Mouse (Mus musculus) testis, postnatal 10 days (tissue): ENCODE results near the gene Rxfp4.
A peak's percentile ranks its signal among the peaks of the same experiment; 100 is the strongest.

Experiments used
- DNase-seq: peaks from one replicate; pipeline ENCODE4 v3.0.0; 2021; ENCODE audit warnings: low spot score

The Rxfp4 gene

GRCm38 (mm10) chr3:88651669-88652618, 998 bp downstream of the Rxfp4 start:
- DNase-seq = no peak

GRCm38 (mm10) chr3:88650713-88651504, 2.0 kb downstream of the Rxfp4 start:
- DNase-seq = no peak

- no peak for DNase-seq
Measured at GRCm38 (mm10) chr3:88649967-88650366, 3.0 kb downstream of the Rxfp4 start.

DNA sequence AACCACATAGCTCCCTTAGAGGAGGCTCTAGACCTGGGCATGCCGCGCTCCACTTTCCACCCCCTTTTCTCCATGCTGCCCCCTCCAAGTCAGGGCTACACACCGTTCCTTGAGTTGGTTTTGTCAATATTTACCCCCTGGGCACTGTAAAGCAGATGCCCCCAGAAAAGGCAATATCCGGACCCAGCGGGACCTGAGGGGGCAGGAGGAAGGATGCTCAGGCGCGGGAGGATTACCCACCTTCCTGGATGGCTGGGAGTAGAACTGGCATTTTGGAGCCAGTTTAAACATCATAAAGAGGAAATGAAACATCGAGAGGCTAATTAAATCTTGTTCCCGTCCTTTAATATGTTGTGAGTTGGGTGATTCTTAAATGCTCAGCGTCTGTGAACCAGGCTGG, 3.8 kb downstream of the Rxfp4 start:
- no peak for DNase-seq

DNA sequence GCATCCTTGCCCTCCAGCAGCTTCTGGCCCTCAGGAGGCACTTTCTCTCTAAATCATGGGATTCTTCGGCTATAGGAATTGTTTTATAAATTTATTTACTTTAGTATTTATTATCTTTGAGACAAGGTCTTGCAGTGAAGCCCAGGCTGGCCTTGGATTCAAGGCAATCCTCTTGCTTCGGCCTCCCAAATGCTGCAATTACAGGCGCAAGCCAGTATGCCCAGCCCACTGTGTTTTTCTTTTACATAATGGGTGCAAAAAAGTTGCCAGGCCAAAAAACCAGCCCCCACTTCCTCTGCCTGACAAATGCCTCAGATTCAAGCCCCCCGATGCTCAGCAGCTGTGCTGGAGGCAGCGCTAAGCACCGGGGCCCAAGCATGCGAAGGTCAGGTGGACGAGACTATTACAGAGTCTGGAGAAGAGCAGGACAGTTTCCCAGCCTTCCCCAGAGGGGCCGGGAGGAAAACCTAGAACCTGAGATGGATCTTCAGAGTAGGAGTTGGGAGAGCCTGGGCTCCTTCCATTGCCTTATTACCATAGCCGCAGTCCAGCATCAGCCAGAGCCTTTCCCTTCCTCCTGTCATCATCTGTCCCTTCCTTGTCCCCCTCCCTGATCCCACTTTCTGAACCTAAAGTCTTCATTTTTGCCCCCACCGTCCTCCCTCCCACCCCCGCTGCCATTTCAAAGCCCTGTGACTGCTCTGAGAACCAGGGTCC, 4.3 kb downstream of the Rxfp4 start:
- DNase-seq = no peak

GRCm38 (mm10) chr3:88647779-88648413, 5.0 kb downstream of the Rxfp4 start:
- DNase-seq = no peak

DNA sequence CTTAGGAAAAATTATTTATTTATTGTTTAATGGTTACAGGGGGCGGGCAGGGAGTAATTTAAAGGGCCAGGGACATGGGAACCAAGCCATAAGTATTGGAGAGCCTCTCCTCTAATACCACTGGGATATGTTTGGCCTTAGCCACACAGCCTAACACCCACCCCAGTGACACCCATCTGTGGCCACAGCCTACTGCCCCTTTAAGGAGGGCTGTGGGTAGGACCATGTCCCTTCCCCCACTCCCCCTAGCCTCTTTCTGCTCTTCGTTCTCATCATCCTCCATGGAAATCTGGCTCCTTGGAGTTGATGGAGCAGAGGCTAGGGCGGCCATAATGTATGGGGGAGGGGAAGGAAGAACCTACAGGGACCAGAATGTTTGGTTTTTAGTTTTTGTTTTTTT, 5.9 kb downstream of the Rxfp4 start:
- DNase-seq = no peak

DNA sequence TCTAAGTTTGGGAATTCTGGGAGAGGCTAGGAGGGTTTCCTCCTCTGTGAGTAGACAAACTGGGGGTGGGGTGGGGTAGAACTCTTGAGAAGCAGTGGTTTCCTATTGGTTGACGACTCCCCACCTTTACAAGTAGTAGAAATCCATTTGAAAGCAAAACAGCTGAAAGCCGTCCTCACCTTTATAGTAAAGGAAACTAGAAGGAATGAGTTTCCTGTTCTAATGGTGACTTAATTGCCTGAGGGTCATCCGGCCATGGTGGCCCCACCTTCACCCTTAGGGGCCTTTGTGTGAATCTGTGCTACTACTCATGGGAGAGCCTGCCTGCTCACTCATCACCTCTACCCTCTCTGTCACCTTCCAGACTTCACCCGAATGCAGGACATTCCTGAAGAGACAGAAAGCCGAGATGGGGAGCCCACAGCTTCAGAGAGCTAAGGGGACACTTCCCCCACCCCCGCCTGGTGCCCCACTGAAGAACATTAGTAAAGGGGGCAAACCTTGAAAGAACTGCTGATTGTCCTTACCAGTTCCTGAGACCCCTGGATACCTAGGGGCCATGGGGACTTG, 6.4 kb downstream of the Rxfp4 start:
- DNase-seq = no peak

DNA sequence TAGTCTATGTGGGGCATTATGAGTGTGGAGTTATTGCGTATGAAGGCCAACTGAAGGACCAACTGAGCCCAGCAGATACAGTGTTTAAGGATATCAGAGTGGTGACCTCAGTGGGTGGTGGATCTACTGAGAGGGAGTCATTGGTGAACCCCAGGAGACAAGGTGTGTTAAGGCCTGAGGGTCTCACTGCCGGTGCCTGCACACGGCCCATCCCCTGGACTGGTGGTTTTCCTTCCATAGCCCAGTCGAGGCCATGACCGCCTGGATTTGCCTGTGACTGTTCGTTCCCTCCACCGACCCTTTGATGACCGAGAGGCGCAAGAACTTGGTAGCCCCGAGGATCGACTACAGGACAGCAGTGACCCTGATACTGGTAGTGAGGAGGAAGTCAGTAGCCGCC, 7.0 kb downstream of the Rxfp4 start:
- DNase-seq = no peak

DNA sequence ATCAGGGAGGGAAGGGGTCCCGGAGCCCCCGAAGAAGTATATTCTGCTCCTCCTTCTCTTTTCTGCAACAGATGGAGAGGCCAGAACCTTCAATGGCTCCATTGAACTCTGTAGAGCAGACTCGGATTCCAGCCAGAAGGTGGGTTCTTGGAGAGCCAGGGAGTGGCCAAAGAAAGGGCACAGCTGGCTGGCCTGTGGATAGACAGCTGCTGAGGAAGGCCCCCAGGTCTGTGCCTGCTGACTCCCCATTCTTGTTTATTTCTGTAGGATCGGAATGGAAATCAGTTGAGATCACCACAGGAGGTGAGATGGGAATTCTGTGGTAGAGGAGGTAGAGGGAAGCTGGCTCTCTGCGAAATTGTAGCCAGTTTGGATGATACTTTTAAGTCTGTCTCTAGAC, 9.9 kb downstream of the Rxfp4 start:
- DNase-seq = no peak

DNA sequence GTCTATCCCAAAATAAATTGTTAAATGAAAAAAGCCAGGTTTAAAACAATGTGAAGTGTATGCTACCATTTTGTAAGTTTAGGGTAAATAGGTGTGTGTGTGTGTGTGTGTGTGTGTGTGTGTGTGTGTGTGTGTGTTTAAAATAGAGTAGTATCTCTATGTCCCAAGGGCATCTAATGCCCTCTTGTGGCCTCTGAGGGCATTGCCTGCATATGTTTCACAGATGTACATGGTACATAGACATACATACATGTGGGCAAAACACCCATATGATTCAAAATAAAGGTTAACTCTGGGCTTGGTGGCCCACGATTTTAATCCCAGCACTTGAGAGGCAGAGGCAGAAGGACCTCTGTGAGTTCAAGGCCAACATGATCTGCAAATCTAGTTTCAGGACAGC, 12.3 kb downstream of the Rxfp4 start:
- peak; percentile 62 for DNase-seq

- no peak for DNase-seq
Measured at GRCm38 (mm10) chr3:88639239-88639638, 13.7 kb downstream of the Rxfp4 start.

DNA sequence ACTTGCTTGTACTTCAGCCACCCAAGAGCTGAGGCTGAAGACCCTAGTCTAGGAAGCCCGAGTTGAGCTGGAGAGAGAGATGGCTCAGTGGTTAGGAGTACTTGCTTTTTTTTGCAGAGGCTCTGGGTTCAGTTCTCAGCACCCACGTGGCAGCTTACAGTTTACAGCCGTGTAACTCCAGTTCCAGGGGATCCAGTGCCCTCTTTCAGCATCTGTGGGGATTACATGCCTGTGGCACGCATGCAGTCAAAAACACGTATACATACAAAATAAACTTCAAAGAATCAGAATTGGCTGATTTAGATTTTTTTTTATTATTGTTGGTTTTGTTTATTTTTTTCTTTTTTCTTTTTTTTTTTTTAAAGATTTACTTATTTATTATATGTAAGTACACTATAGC, 15.8 kb downstream of the Rxfp4 start:
- DNase-seq = no peak

DNA sequence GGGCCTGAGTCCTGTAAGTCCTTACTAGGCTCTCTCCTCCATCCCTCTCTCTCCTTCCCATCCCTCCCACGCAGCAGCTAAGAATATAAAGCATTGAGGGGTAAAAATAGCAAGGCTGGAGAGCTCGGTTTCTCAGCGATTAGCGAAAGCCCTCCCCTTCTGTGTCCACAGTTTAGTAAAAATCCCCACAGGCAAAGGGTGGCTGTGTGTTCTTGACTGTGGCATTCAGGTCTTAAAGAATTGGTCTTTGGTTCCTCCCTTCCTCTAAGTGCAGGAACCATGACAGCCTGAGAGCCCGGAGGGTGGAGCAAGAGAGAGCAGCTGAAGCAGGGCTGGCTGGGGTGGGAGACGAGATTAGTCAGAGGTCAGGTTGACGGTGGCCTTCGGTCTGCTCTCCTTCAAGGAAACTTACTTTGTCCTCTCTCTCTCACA, 16.4 kb downstream of the Rxfp4 start:
- no peak for DNase-seq

DNA sequence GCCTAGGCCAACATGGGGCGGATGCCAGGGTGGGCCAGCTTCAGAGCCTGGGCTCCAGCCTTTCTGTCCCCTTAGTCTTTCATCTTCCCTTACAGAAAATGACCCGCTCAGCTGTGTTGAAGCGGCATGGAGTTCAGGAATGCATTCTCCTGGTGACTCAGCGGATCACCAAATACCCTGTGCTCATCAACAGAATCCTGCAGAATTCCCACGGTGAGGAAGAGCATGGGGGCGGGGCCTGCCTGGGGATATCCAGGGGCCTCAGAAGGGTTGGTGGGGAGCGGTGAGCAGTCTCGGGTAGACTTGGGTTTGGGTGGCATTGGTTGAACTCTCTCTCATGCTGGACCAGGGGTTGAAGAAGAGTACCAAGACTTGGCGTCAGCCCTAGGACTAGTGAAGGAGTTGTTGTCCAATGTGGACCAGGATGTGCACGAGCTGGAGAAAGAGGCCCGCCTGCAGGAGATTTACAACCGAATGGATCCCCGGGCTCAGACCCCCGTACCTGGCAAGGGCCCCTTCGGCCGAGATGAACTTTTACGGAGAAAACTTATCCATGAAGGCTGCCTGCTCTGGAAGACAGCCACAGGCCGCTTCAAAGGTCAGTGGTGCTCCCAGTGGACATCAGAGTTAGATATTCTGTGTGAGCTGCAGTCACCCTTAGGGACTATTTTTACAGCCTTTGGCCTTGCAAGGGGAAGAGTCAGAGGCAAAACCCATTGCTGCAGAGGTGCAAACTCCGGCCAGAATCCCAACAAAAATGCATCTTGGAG, 17.3 kb downstream of the Rxfp4 start:
- DNase-seq = no peak

- no peak for DNase-seq
Measured at GRCm38 (mm10) chr3:88633056-88633455, 19.9 kb downstream of the Rxfp4 start.

DNA sequence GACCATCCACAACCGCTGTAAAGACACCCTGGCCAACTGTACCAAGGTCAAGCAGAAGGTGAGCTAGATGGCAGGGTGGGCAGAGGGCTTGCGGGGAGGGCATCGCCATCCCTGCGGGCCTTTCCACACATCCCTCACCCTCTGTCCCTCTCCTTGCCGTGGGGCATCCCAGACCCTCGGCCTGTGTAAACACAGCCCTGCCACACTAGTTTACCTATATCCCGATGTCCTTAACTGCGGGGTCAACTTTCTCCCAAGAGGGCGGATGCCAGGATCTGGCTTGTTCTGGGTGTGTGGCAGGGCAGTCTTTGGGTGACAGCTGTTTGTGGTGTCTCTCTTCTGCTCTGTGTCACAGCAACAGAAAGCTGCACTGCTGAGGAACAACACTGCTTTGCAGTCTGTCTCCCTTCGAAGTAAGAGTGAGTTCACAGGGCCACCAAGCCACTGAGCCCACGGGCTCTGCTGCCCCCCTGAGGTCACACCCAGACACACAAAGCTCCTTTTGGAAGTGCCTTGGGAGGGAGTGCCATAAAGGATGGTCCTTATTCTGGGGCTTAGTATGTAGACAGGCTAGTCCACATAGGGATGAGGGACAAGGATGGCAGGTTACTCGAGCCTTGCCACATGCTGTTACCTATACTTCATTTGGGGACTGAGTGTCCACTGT, 20.9 kb downstream of the Rxfp4 start:
- no peak for DNase-seq

DNA sequence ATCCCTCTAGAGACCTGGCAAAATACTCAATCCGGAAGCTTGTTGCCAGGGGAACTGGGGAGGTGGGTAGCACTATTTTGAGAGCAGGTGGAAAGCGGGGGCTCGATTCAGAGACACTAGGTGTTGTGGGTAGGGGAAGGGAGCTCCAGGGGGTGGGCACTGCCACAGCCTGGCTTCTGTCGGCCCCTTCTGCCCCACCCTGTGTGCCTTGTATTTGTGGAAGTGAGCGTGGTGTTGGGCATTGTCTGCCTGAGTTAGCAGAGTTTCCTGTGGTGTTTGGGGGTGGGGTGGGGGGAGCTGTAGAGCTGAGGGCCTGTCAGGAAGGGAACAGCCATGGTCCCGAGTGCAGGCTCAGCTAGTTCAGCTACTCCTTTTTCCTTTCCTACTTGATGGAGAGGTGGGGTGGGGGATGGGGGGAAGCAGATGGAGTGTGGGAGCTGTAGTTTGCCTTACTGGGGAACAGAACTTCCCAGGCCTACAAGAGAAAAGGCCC, 22.0 kb downstream of the Rxfp4 start:
- DNase-seq = no peak

DNA sequence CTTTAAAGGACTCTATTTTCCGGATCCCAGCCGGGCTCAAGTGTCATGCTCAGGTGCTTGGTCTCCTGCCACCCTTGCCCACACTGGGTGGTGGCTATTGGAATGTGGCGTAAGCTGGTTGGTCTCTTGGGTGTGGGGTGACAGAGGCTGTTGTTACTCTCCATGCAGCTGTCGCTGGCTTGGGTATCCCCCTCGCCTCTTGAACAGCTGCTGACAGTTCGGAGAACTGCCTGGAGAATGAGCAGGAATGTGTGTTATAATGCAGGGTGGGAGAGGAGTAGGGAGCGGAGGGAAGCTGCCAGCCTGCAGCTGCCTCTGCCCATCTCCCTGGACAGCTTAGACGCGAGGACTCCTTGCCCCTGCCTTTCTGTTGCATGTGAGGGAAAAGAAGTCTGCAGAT, 22.9 kb downstream of the Rxfp4 start:
- no peak for DNase-seq

GRCm38 (mm10) chr3:88629244-88629643, 23.7 kb downstream of the Rxfp4 start:
- DNase-seq = no peak
